Mouse (Mus musculus): Measurements from ENCODE around the gene Gm20388.

DNA sequence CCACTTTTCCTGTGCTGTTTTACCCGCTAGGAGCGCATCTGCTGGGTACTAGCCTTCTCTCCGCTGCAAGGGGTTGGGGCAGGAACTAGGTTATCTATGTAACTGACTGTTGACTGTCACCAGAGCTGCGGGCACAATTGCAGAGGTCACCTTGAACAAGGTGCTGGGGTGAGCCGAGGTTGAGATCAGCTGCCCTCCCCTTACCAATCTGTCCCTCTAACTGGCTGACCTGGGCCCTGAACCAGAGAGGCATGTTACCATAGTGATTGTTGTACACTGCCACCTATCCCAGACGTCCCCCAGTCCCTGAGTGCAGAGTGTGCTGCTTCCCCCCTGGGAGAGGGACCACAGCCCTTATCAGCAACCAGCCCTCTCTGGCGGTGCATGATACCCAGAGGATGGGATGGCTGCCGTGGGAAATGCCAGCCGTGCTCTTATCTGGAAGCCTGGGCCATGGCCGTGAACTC lies 2410.8 kb downstream of the Gm20388 start:
- TF ChIP-seq GATA1 (IDR thresholded peaks at IDR 0.05; ENCODE audit: low read length) (peak; percentile 97), TAL1 (IDR thresholded peaks at IDR 0.05; ENCODE audit: low read length) (peak; percentile 98)

All from erythroblast, embryonic 14.5 days (primary cell).